Mouse (Mus musculus) testis, adult 2 months (tissue): ENCODE results near the gene Tbx3. TPM values are rescaled to one million over a fixed set of nuclear protein-coding genes. Genes with fewer than 3 reads are reported as not detected.

ENCODE experiments used
- H3K27ac ChIP-seq: fragments of 200-500 bp; 2 replicates; pipeline ENCODE4 v1.5.1; 2012; ENCODE audit warnings: low read depth, low read length; ENCODE audit not compliant: control insufficient read depth, insufficient read depth
- H3K27me3 ChIP-seq: fragments of 200-500 bp; 2 replicates; pipeline ENCODE4 v1.6.1; 2012; ENCODE audit warnings: mild to moderate bottlenecking, low read length, moderate library complexity; ENCODE audit not compliant: control insufficient read depth, insufficient read depth
- H3K36me3 ChIP-seq: fragments of 200-500 bp; 2 replicates; pipeline ENCODE4 v1.6.1; 2012; ENCODE audit warnings: mild to moderate bottlenecking, low read length; ENCODE audit not compliant: control insufficient read depth, insufficient read depth
- H3K4me1 ChIP-seq: fragments of 200-500 bp; 2 replicates; pipeline ENCODE4 v1.6.1; 2012; ENCODE audit warnings: low read length; ENCODE audit not compliant: control insufficient read depth, insufficient read depth
- H3K4me3 ChIP-seq: fragments of 200-500 bp; 2 replicates; pipeline ENCODE4 v1.5.1; 2012; ENCODE audit warnings: low read depth, mild to moderate bottlenecking, low read length, moderate library complexity, mixed read lengths; ENCODE audit not compliant: control insufficient read depth
- CTCF ChIP-seq: fragments of 200-500 bp; IDR thresholded peaks from 2 replicates; pipeline ENCODE4 v1.5.1; 2012; ENCODE audit warnings: low read depth, mild to moderate bottlenecking, inconsistent platforms, low read length, moderate library complexity; ENCODE audit not compliant: control insufficient read depth, insufficient read depth, insufficient replicate concordance
- POLR2A ChIP-seq: fragments of 200-500 bp; IDR thresholded peaks from 2 replicates; pipeline ENCODE4 v1.6.1; 2012; ENCODE audit warnings: low read depth, mild to moderate bottlenecking, inconsistent platforms, low read length, moderate library complexity; ENCODE audit not compliant: control insufficient read depth
- polyA plus RNA-seq: library from polyadenylated mRNA; depleted of rRNA; stranded (reverse); fragments of >200 nt; gene quantifications from 2 replicates; pipeline ENCODE4 v1.2.3, GENCODE M21; 2012

The Tbx3 gene
- polyA plus RNA-seq, 1 experiment, result 0.52 TPM

GRCm38 (mm10) chr5:119673716-119674605 lies 3.5 kb downstream of the Tbx3 start:
- Histone ChIP-seq H3K27ac (no peak overlapping the region), H3K4me1 (peaks cover 11% of the 10 kb centered on the region), H3K27me3 (no peaks in the 10 kb centered on the region; the same call in none of the 2 replicates), H3K36me3 (no peaks in the 10 kb centered on the region), H3K4me3 (no peak overlapping the region)
- TF ChIP-seq CTCF, result no peak
- TF ChIP-seq POLR2A, result no peak

GRCm38 (mm10) chr5:119674606-119675330 lies 4.3 kb downstream of the Tbx3 start:
- no peaks in the 10 kb centered on the region; the same call in none of the 2 replicates for H3K27me3 ChIP-seq
- TF ChIP-seq POLR2A (no peak), CTCF (no peak)
- H3K27ac ChIP-seq, result no peak overlapping the region
- H3K36me3 ChIP-seq, result no peaks in the 10 kb centered on the region
- H3K4me3 ChIP-seq, result no peak overlapping the region
- H3K4me1 ChIP-seq, result peaks cover 8% of the 10 kb centered on the region

- no peaks in the 10 kb centered on the region for H3K36me3 ChIP-seq
- H3K4me3 ChIP-seq, result no peak overlapping the region
- H3K4me1 ChIP-seq, result peaks cover 7% of the 10 kb centered on the region
- no peak overlapping the region for H3K27ac ChIP-seq
- TF ChIP-seq POLR2A, result no peak
- no peak for TF ChIP-seq CTCF
- H3K27me3 ChIP-seq, result no peaks in the 10 kb centered on the region; the same call in 1 of the 2 replicates
Observed at GRCm38 (mm10) chr5:119676245-119676644, 5.8 kb downstream of the Tbx3 start.

GRCm38 (mm10) chr5:119678516-119678915 lies 8.0 kb downstream of the Tbx3 start:
- no peaks in the 10 kb centered on the region for H3K36me3 ChIP-seq
- H3K27ac ChIP-seq, result no peak overlapping the region
- peaks cover 7% of the 10 kb centered on the region for H3K4me1 ChIP-seq
- TF ChIP-seq CTCF (no peak), POLR2A (no peak)
- peaks cover 3% of the 10 kb centered on the region; the same call in 1 of the 2 replicates for H3K27me3 ChIP-seq
- H3K4me3 ChIP-seq, result no peak overlapping the region

GRCm38 (mm10) chr5:119679084-119679483 lies 8.6 kb downstream of the Tbx3 start:
- H3K27me3 ChIP-seq, result peaks cover 3% of the 10 kb centered on the region; the same call in 1 of the 2 replicates
- no peak overlapping the region for H3K27ac ChIP-seq
- H3K4me3 ChIP-seq, result no peak overlapping the region
- peaks cover 7% of the 10 kb centered on the region for H3K4me1 ChIP-seq
- H3K36me3 ChIP-seq, result no peaks in the 10 kb centered on the region
- TF ChIP-seq CTCF, result no peak
- TF ChIP-seq POLR2A, result no peak

GRCm38 (mm10) chr5:119679614-119680328 lies 9.3 kb downstream of the Tbx3 start:
- Histone ChIP-seq H3K27ac (no peak overlapping the region), H3K27me3 (peaks cover 3% of the 10 kb centered on the region; the same call in 1 of the 2 replicates), H3K36me3 (no peaks in the 10 kb centered on the region)

More at GRCm38 (mm10) chr5:119679614-119680328, 9.3 kb downstream of the Tbx3 start:
- peaks cover 7% of the 10 kb centered on the region for H3K4me1 ChIP-seq
- no peak overlapping the region for H3K4me3 ChIP-seq
- TF ChIP-seq CTCF, result no peak
- TF ChIP-seq POLR2A, result no peak
